Mouse (Mus musculus) testis, adult 2 months (tissue): Measurements from ENCODE around the gene Iqsec1.

Experiments used
- CTCF ChIP-seq: fragments of 200-500 bp; IDR thresholded peaks from 2 replicates; pipeline ENCODE4 v1.5.1; 2012; ENCODE audit warnings: low read depth, mild to moderate bottlenecking, inconsistent platforms, low read length, moderate library complexity; ENCODE audit not compliant: control insufficient read depth, insufficient read depth, insufficient replicate concordance
- POLR2A ChIP-seq: fragments of 200-500 bp; IDR thresholded peaks from 2 replicates; pipeline ENCODE4 v1.6.1; 2012; ENCODE audit warnings: low read depth, mild to moderate bottlenecking, inconsistent platforms, low read length, moderate library complexity; ENCODE audit not compliant: control insufficient read depth

DNA sequence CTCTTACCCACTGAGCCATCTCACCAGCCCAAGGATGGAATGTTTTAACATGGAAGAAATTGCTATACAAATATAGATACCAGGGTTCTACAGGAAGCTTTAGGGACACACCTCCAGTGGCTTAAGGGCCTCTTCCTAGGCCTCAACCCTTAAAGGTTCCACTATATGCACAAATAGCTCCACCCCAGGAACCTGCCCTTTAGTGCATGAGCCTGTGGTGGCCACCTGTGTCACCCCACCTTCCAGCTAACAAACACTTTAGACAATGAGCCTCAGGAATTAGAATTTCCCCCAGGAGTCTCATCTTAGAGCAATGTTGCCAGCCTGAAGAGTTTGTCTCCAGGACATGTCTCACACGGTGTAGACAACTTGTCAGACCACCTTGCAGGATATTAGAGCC lies 96.1 kb downstream of the Iqsec1 start:
- TF ChIP-seq POLR2A (no peak), CTCF (no peak)
